Mouse (Mus musculus): ENCODE measurements around the gene Igfbpl1. TPM values are rescaled to one million over a fixed set of nuclear protein-coding genes. Genes with fewer than 3 reads are reported as not detected.

Gene Igfbpl1
- total RNA-seq, 1 experiment: 4.1 TPM

DNA sequence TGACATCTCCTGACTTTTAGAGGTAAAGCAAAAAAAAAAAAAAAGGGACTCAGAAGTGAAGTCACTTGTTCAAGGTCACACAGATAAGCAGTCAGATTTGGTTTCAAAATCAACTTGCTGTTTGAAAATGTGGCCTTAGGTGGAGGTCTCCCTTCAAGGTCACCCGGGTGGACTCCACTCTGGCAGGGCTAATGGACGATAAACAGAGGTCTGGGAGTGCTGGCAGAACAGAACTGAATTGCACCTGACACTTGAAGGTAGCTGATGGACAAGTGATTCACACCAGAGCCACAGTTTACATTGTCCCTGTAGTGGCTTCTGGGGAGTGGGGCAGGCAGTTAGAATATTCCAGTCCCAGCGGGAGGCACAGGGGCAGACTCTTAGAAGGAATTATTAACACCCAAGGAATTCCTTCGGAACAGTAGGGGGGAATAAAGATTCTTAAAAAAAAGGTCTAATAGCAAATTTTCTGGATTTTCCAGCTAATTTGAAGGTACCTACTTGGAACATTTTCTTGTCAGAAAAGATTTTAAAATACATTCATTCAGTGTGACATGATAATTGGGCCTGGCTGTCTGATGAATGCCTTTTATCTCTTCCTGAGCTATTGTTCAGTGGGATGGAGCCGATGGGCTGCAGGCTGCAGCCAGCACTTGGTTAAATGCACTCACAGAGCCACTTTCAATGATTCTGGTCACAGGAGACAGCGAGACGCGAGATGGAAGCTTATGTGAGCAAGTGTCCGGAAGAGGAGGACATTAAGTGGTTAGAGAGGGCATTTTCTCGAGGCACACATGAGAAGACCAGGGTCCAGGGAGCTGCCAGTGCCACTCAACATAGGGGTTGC lies 56.7 kb downstream of the Igfbpl1 start:
- Histone ChIP-seq H3K9ac (ENCODE audit: insufficient read depth, low read depth, low read length, poor library complexity, severe bottlenecking) (no peak overlapping the region; the same call in 1 of the 2 replicates), H3K4me3 (ENCODE audit: insufficient read depth in 1 of 2, low read depth in 1 of 2, low read length in 2 of 2, poor library complexity in 1 of 2, severe bottlenecking in 1 of 2) (peak overlapping the region in 1 of 2 experiments; percentile 17; a peak in 1 of 4 replicates), H3K4me1 (ENCODE audit: control insufficient read depth in 2 of 2, insufficient read depth in 2 of 2, low read length in 2 of 2, poor library complexity in 1 of 2) (peaks cover 15 to 55% of the 10 kb centered on the region in 2 experiments), H3K36me3 (ENCODE audit: control insufficient read depth, insufficient read depth, low read length, poor library complexity, severe bottlenecking) (no peaks in the 10 kb centered on the region), H3K9me3 (ENCODE audit: control insufficient read depth, insufficient read depth, low read depth, low read length) (no peaks in the 10 kb centered on the region), H3K27ac (ENCODE audit: insufficient read depth, low read depth, low read length, poor library complexity, severe bottlenecking) (peak overlapping the region; percentile 94)
- TF ChIP-seq MAFK (IDR thresholded peaks at IDR 0.05; ENCODE audit: insufficient read depth, low read depth, low read length) (no peak), ZNF384 (IDR thresholded peaks at IDR 0.05; ENCODE audit: low read depth, low read length) (0 out of 2 replicates have a peak, but pooled peaks have one; percentile 61)
- DNase-seq (ENCODE audit: low read depth, low spot score): no peak
- in situ Hi-C loops (cut with MboI; ENCODE audit: low sequenced_read_pairs in 2 of 2, unreplicated experiment in 2 of 2): loop anchor here in 1 of 2 experiments (10.0 kb wide), 1 partner anchor 355 kb away; no protein-coding TSS in a partner anchor

DNA sequence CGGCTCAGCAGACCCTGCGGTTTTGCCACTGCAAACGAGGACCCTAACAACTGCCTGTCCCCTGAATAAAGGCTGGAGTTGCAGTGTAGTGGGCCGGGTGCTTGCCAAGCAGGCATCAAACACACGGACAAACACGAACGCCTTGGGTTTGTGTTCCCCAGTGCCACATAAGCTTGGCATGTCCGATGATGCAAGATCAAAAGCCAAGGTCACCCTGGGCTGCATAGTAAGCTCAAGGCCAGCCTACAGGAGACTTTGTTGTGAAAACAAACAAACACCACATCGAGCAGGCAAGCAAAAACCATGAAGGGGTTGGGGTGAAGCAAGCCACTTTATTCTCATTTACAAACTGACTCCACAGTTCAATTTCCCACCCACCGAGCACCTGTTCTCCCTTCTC lies 57.6 kb downstream of the Igfbpl1 start:
- no peak overlapping the region for H3K9ac ChIP-seq (ENCODE audit: insufficient read depth, low read depth, low read length, poor library complexity, severe bottlenecking)
- TF ChIP-seq ZNF384 (IDR thresholded peaks at IDR 0.05; ENCODE audit: low read depth, low read length): no peak
- TF ChIP-seq ZC3H11A (IDR thresholded peaks at IDR 0.05; ENCODE audit: borderline replicate concordance, low read depth, low read length): no peak
- TF ChIP-seq HCFC1 (IDR thresholded peaks at IDR 0.05; ENCODE audit: borderline replicate concordance, insufficient read depth, low read length): no peak
- no peak overlapping the region for H3K4me3 ChIP-seq (ENCODE audit: insufficient read depth in 1 of 2, low read depth in 1 of 2, low read length in 2 of 2, poor library complexity in 1 of 2, severe bottlenecking in 1 of 2)
- H3K36me3 ChIP-seq (ENCODE audit: control insufficient read depth, insufficient read depth, low read length, poor library complexity, severe bottlenecking): no peaks in the 10 kb centered on the region
- DNase-seq (ENCODE audit: low read depth, low spot score): no peak
- no peaks in the 10 kb centered on the region for H3K9me3 ChIP-seq (ENCODE audit: control insufficient read depth, insufficient read depth, low read depth, low read length)
- H3K4me1 ChIP-seq (ENCODE audit: control insufficient read depth in 2 of 2, insufficient read depth in 2 of 2, low read length in 2 of 2, poor library complexity in 1 of 2): peaks cover 20 to 61% of the 10 kb centered on the region in 2 experiments
- in situ Hi-C loops (cut with MboI; ENCODE audit: low sequenced_read_pairs in 2 of 2, unreplicated experiment in 2 of 2): loop anchor here in 1 of 2 experiments (10.0 kb wide), 1 partner anchor 354 kb away; no protein-coding TSS in a partner anchor
- H3K27ac ChIP-seq (ENCODE audit: insufficient read depth, low read depth, low read length, poor library complexity, severe bottlenecking): 0 out of 2 replicates have a peak overlapping the region, but pooled peaks have one; percentile 15

DNA sequence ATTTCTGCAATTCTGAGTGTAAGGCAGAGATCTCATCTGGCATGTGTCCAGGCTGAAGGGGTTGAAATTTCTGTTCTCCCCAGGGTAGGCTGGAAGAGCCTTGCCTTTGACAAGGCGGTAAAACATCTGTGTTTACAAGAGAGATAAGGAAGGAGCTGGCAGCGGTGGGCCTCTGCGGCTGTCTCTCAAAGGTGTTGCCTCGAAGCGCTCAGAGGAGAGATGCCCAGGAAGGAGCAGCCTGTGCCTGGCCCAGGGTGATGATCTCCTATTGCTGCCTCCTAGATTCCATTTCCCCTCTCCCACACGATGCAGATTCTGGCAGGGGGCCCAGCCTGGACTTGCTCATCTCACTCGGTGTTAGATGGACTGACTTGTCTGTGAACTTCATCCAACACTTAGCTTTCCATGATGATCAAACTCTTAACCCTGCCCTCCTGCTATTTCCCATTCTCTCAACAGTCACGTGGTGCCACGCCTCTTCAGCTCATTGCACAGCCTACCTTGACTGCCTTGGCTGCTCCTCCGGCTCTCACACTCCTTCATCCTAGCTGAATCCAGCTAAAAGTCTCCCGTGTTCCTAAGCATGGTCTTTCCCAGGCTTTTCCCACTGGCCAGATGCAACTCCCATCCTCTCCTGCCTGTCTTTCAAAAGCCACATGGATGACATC lies 58.7 kb downstream of the Igfbpl1 start:
- DNase-seq (ENCODE audit: low read depth, low spot score): no peak
- no peaks in the 10 kb centered on the region for H3K9me3 ChIP-seq (ENCODE audit: control insufficient read depth, insufficient read depth, low read depth, low read length)
- no peak overlapping the region for H3K27ac ChIP-seq (ENCODE audit: insufficient read depth, low read depth, low read length, poor library complexity, severe bottlenecking)
- no peak overlapping the region for H3K9ac ChIP-seq (ENCODE audit: insufficient read depth, low read depth, low read length, poor library complexity, severe bottlenecking)
- no peak overlapping the region for H3K4me3 ChIP-seq (ENCODE audit: insufficient read depth in 1 of 2, low read depth in 1 of 2, low read length in 2 of 2, poor library complexity in 1 of 2, severe bottlenecking in 1 of 2)
- peaks cover 21 to 69% of the 10 kb centered on the region in 2 experiments for H3K4me1 ChIP-seq (ENCODE audit: control insufficient read depth in 2 of 2, insufficient read depth in 2 of 2, low read length in 2 of 2, poor library complexity in 1 of 2)
- no peaks in the 10 kb centered on the region for H3K36me3 ChIP-seq (ENCODE audit: control insufficient read depth, insufficient read depth, low read length, poor library complexity, severe bottlenecking)
- in situ Hi-C loops (cut with MboI; ENCODE audit: low sequenced_read_pairs in 2 of 2, unreplicated experiment in 2 of 2): loop anchor here in 1 of 2 experiments (10.0 kb wide), 1 partner anchor 353 kb away; no protein-coding TSS in a partner anchor
- TF ChIP-seq MAFK (IDR thresholded peaks at IDR 0.05; ENCODE audit: insufficient read depth, low read depth, low read length) (no peak), CHD2 (IDR thresholded peaks at IDR 0.05; ENCODE audit: low read depth, low read length) (no peak), HCFC1 (IDR thresholded peaks at IDR 0.05; ENCODE audit: borderline replicate concordance, insufficient read depth, low read length) (no peak), ZC3H11A (IDR thresholded peaks at IDR 0.05; ENCODE audit: borderline replicate concordance, low read depth, low read length) (no peak), ZNF384 (IDR thresholded peaks at IDR 0.05; ENCODE audit: low read depth, low read length) (no peak)

DNA sequence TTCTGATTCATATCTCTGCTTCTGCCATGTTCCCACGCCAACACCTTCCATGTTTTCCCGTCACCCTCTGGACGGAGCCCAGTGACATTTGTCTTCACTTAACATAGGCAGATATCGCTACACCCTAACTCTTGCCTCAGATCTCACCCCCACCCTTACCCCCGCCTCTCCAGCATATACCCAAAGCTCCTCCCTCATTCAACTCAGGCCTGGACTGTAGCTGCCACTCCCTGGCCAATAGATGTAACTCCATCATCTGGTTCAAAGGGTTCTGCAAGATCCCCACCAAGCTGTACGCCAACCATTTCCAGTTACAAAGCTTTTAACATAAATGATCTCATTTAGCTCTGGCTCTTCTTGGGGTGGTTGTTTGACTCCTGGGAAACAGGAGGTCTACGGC lies 59.9 kb downstream of the Igfbpl1 start:
- no peak for DNase-seq (ENCODE audit: low read depth, low spot score)
- H3K36me3 ChIP-seq (ENCODE audit: control insufficient read depth, insufficient read depth, low read length, poor library complexity, severe bottlenecking): no peaks in the 10 kb centered on the region
- no peak overlapping the region for H3K27ac ChIP-seq (ENCODE audit: insufficient read depth, low read depth, low read length, poor library complexity, severe bottlenecking)
- H3K4me1 ChIP-seq (ENCODE audit: control insufficient read depth in 2 of 2, insufficient read depth in 2 of 2, low read length in 2 of 2, poor library complexity in 1 of 2): peaks cover 22 to 68% of the 10 kb centered on the region in 2 experiments
- in situ Hi-C loops (cut with MboI; ENCODE audit: low sequenced_read_pairs in 2 of 2, unreplicated experiment in 2 of 2): loop anchor here in 1 of 2 experiments (10.0 kb wide), 1 partner anchor 352 kb away; no protein-coding TSS in a partner anchor
- H3K4me3 ChIP-seq (ENCODE audit: insufficient read depth in 1 of 2, low read depth in 1 of 2, low read length in 2 of 2, poor library complexity in 1 of 2, severe bottlenecking in 1 of 2): no peak overlapping the region
- H3K9me3 ChIP-seq (ENCODE audit: control insufficient read depth, insufficient read depth, low read depth, low read length): no peaks in the 10 kb centered on the region
- H3K9ac ChIP-seq (ENCODE audit: insufficient read depth, low read depth, low read length, poor library complexity, severe bottlenecking): no peak overlapping the region
- TF ChIP-seq ZC3H11A (IDR thresholded peaks at IDR 0.05; ENCODE audit: borderline replicate concordance, low read depth, low read length) (no peak), MAFK (IDR thresholded peaks at IDR 0.05; ENCODE audit: insufficient read depth, low read depth, low read length) (no peak), HCFC1 (IDR thresholded peaks at IDR 0.05; ENCODE audit: borderline replicate concordance, insufficient read depth, low read length) (no peak), ZNF384 (IDR thresholded peaks at IDR 0.05; ENCODE audit: low read depth, low read length) (no peak), CHD2 (IDR thresholded peaks at IDR 0.05; ENCODE audit: low read depth, low read length) (no peak)
